Mouse (Mus musculus): ENCODE data around the gene Nfyb. TPM values are rescaled to one million over a fixed set of nuclear protein-coding genes. Genes with fewer than 3 reads are reported as not detected.

The Nfyb gene
- polyA plus RNA-seq, 1 experiment from 2014 or later = 61.1 TPM

GRCm38 (mm10) chr10:82796471-82797118, 32.7 kb upstream of the Nfyb start:
- Histone ChIP-seq H3K36me3 (no peaks in the 10 kb centered on the region), H3K4me1 (peaks cover 13% of the 10 kb centered on the region), H3K27me3 (ENCODE audit: low read depth, poor library complexity, severe bottlenecking) (0 out of 2 replicates have a peak, but pooled peaks cover 12% of the 10 kb centered on the region), H3K4me3 (no peak overlapping the region), H3K27ac (replicated peaks) (no peak overlapping the region; the same call in 1 of the 2 replicates), H3K9me3 (replicated peaks) (no peaks in the 10 kb centered on the region)
- WGBS = 50% methylated on average over 12 of the region's 12 CpGs
- DNase-seq (ENCODE audit: low spot score) = no peak

- H3K27me3 ChIP-seq (ENCODE audit: low read depth, poor library complexity, severe bottlenecking) = 0 out of 2 replicates have a peak, but pooled peaks cover 12% of the 10 kb centered on the region
- no peak overlapping the region for H3K4me3 ChIP-seq
- no peak overlapping the region for H3K27ac ChIP-seq (replicated peaks)
- H3K36me3 ChIP-seq = no peaks in the 10 kb centered on the region
- no peak for DNase-seq (ENCODE audit: low spot score)
- H3K9me3 ChIP-seq (replicated peaks) = no peaks in the 10 kb centered on the region
- H3K4me1 ChIP-seq = peaks cover 13% of the 10 kb centered on the region
- WGBS = 52% methylated on average over 8 of the region's 8 CpGs
These were observed 31.8 kb upstream of the Nfyb start for GRCm38 (mm10) chr10:82795767-82796166.

GRCm38 (mm10) chr10:82795071-82795731, 31.3 kb upstream of the Nfyb start:
- Histone ChIP-seq H3K36me3 (no peaks in the 10 kb centered on the region), H3K9me3 (replicated peaks) (no peaks in the 10 kb centered on the region), H3K27ac (replicated peaks) (no peak overlapping the region), H3K27me3 (ENCODE audit: low read depth, poor library complexity, severe bottlenecking) (0 out of 2 replicates have a peak, but pooled peaks cover 12% of the 10 kb centered on the region), H3K4me3 (no peak overlapping the region), H3K4me1 (peaks cover 13% of the 10 kb centered on the region)
- WGBS = 55% methylated on average over 15 of the region's 15 CpGs
- no peak for DNase-seq (ENCODE audit: low spot score)

- Histone ChIP-seq H3K4me1 (peaks cover 13% of the 10 kb centered on the region), H3K36me3 (no peaks in the 10 kb centered on the region), H3K4me3 (no peak overlapping the region), H3K27ac (replicated peaks) (no peak overlapping the region), H3K27me3 (ENCODE audit: low read depth, poor library complexity, severe bottlenecking) (0 out of 2 replicates have a peak, but pooled peaks cover 12% of the 10 kb centered on the region), H3K9me3 (replicated peaks) (no peaks in the 10 kb centered on the region)
- no peak for DNase-seq (ENCODE audit: low spot score)
- 82% methylated on average over 2 of the region's 2 CpGs for WGBS
These were observed 28.4 kb upstream of the Nfyb start for GRCm38 (mm10) chr10:82792311-82792710.

GRCm38 (mm10) chr10:82791713-82792112, 27.8 kb upstream of the Nfyb start:
- 0 out of 2 replicates have a peak, but pooled peaks cover 12% of the 10 kb centered on the region for H3K27me3 ChIP-seq (ENCODE audit: low read depth, poor library complexity, severe bottlenecking)
- WGBS = 94% methylated on average over 3 of the region's 3 CpGs
- H3K4me3 ChIP-seq = no peak overlapping the region
- DNase-seq (ENCODE audit: low spot score) = no peak
- H3K36me3 ChIP-seq = no peaks in the 10 kb centered on the region
- no peaks in the 10 kb centered on the region for H3K9me3 ChIP-seq (replicated peaks)
- peaks cover 10% of the 10 kb centered on the region for H3K4me1 ChIP-seq
- H3K27ac ChIP-seq (replicated peaks) = no peak overlapping the region

- H3K27me3 ChIP-seq (ENCODE audit: low read depth, poor library complexity, severe bottlenecking) = 0 out of 2 replicates have a peak, but pooled peaks cover 4% of the 10 kb centered on the region
- WGBS = 91% methylated on average over 5 of the region's 5 CpGs
- H3K36me3 ChIP-seq = no peaks in the 10 kb centered on the region
- H3K4me1 ChIP-seq = peaks cover 2% of the 10 kb centered on the region
- no peak overlapping the region for H3K27ac ChIP-seq (replicated peaks)
- no peak for DNase-seq (ENCODE audit: low spot score)
- H3K9me3 ChIP-seq (replicated peaks) = no peaks in the 10 kb centered on the region
- no peak overlapping the region for H3K4me3 ChIP-seq
These were observed 26.6 kb upstream of the Nfyb start for GRCm38 (mm10) chr10:82790504-82790903.

- Histone ChIP-seq H3K27me3 (ENCODE audit: low read depth, poor library complexity, severe bottlenecking) (no peaks in the 10 kb centered on the region), H3K27ac (replicated peaks) (no peak overlapping the region), H3K4me3 (no peak overlapping the region), H3K36me3 (no peaks in the 10 kb centered on the region), H3K9me3 (replicated peaks) (no peaks in the 10 kb centered on the region), H3K4me1 (no peaks in the 10 kb centered on the region)
- no peak for DNase-seq (ENCODE audit: low spot score)
These were observed 25.2 kb upstream of the Nfyb start for GRCm38 (mm10) chr10:82789181-82789580.

- Histone ChIP-seq H3K4me3 (no peak overlapping the region), H3K27me3 (ENCODE audit: low read depth, poor library complexity, severe bottlenecking) (no peaks in the 10 kb centered on the region), H3K36me3 (no peaks in the 10 kb centered on the region), H3K27ac (replicated peaks) (no peak overlapping the region), H3K4me1 (peaks cover 13% of the 10 kb centered on the region), H3K9me3 (replicated peaks) (no peaks in the 10 kb centered on the region)
- no peak for DNase-seq (ENCODE audit: low spot score)
- 44% methylated on average over 2 of the region's 2 CpGs for WGBS
These were observed 18.5 kb upstream of the Nfyb start for GRCm38 (mm10) chr10:82782472-82782871.

GRCm38 (mm10) chr10:82780816-82781215, 16.9 kb upstream of the Nfyb start:
- no peak overlapping the region for H3K27ac ChIP-seq (replicated peaks)
- no peak overlapping the region for H3K4me3 ChIP-seq
- H3K27me3 ChIP-seq (ENCODE audit: low read depth, poor library complexity, severe bottlenecking) = no peaks in the 10 kb centered on the region
- H3K36me3 ChIP-seq = no peaks in the 10 kb centered on the region
- peaks cover 14% of the 10 kb centered on the region for H3K4me1 ChIP-seq
- no peaks in the 10 kb centered on the region for H3K9me3 ChIP-seq (replicated peaks)
- DNase-seq (ENCODE audit: low spot score) = no peak

GRCm38 (mm10) chr10:82780322-82780721, 16.4 kb upstream of the Nfyb start:
- Histone ChIP-seq H3K4me1 (peaks cover 14% of the 10 kb centered on the region), H3K27me3 (ENCODE audit: low read depth, poor library complexity, severe bottlenecking) (no peaks in the 10 kb centered on the region), H3K9me3 (replicated peaks) (no peaks in the 10 kb centered on the region), H3K36me3 (no peaks in the 10 kb centered on the region), H3K4me3 (no peak overlapping the region), H3K27ac (replicated peaks) (no peak overlapping the region)
- 91% methylated on average over 3 of the region's 3 CpGs for WGBS
- no peak for DNase-seq (ENCODE audit: low spot score)

- 97% methylated on average over 14 of the region's 14 CpGs for WGBS
- Histone ChIP-seq H3K27ac (replicated peaks) (no peak overlapping the region), H3K27me3 (ENCODE audit: low read depth, poor library complexity, severe bottlenecking) (no peaks in the 10 kb centered on the region), H3K36me3 (no peaks in the 10 kb centered on the region), H3K9me3 (replicated peaks) (no peaks in the 10 kb centered on the region), H3K4me1 (peaks cover 14% of the 10 kb centered on the region), H3K4me3 (no peak overlapping the region)
- DNase-seq (ENCODE audit: low spot score) = no peak
These were observed 15.9 kb upstream of the Nfyb start for GRCm38 (mm10) chr10:82779831-82780230.

- no peaks in the 10 kb centered on the region for H3K9me3 ChIP-seq (replicated peaks)
- peaks cover 14% of the 10 kb centered on the region for H3K4me1 ChIP-seq
- H3K27ac ChIP-seq (replicated peaks) = no peak overlapping the region
- H3K4me3 ChIP-seq = no peak overlapping the region
- no peaks in the 10 kb centered on the region for H3K27me3 ChIP-seq (ENCODE audit: low read depth, poor library complexity, severe bottlenecking)
- DNase-seq (ENCODE audit: low spot score) = no peak
- 80% methylated on average over 8 of the region's 8 CpGs for WGBS
- H3K36me3 ChIP-seq = no peaks in the 10 kb centered on the region
These were observed 15.0 kb upstream of the Nfyb start for GRCm38 (mm10) chr10:82778791-82779549.

- WGBS = 35% methylated on average over 13 of the region's 13 CpGs
- no peaks in the 10 kb centered on the region for H3K9me3 ChIP-seq (replicated peaks)
- no peaks in the 10 kb centered on the region for H3K36me3 ChIP-seq
- H3K4me3 ChIP-seq = no peak overlapping the region
- no peak overlapping the region; the same call in 1 of the 2 replicates for H3K27ac ChIP-seq (replicated peaks)
- no peak for DNase-seq (ENCODE audit: low spot score)
- H3K27me3 ChIP-seq (ENCODE audit: low read depth, poor library complexity, severe bottlenecking) = no peaks in the 10 kb centered on the region
- H3K4me1 ChIP-seq = peaks cover 14% of the 10 kb centered on the region
These were observed 13.9 kb upstream of the Nfyb start for GRCm38 (mm10) chr10:82777886-82778285.

Data from midbrain, embryonic 10.5 days (tissue).